Mouse (Mus musculus) cerebellum, adult 2 months (tissue): Measurements from ENCODE around the gene Tnfrsf13b.

ENCODE experiments used
- CTCF ChIP-seq: fragments of 200-500 bp; IDR thresholded peaks from 2 replicates; pipeline ENCODE4 v1.5.1; 2011; ENCODE audit warnings: low read depth, mild to moderate bottlenecking, control low read depth, low read length, moderate library complexity, borderline replicate concordance; ENCODE audit not compliant: insufficient read depth
- POLR2A ChIP-seq: fragments of 200-500 bp; IDR thresholded peaks from 2 replicates; pipeline ENCODE4 v1.6.1; 2011; ENCODE audit warnings: low read length, control low read depth, borderline replicate concordance; ENCODE audit not compliant: insufficient read depth

- no peak for TF ChIP-seq POLR2A
- no peak for TF ChIP-seq CTCF
Measured at GRCm38 (mm10) chr11:61161121-61161520, 34.6 kb downstream of the Tnfrsf13b start.
